Mouse (Mus musculus) midbrain, postnatal 0 days (tissue): ENCODE measurements at regions not wholly inside any gene's neighbourhood (a gene's known extent, or its start where the extent isn't known, plus 50 kb on each side); places are given as distances from the start of the nearest gene placed in this dataset.

Source experiments
- ATAC-seq: fragments of 200-750 bp; cut with Nextera tagmentation; 2 replicates; pipeline ENCODE4 v1.8.0; 2017; ENCODE audit warnings: moderate number of reproducible peaks, mild to moderate bottlenecking, moderate TSS enrichment, moderate library complexity; ENCODE audit not compliant: low FRiP score
- DNase-seq: peaks from one replicate; pipeline ENCODE4 v3.0.0-alpha.2; 2015; ENCODE audit warnings: low spot score
- H3K27ac ChIP-seq: fragments of 300-500 bp; sonication (generic); 2 replicates; pipeline ENCODE4 v1.5.1; 2014; ENCODE audit warnings: low read depth, mild to moderate bottlenecking, low read length, mixed read lengths
- H3K27me3 ChIP-seq: fragments of 300-500 bp; sonication (generic); 2 replicates; pipeline ENCODE4 v1.6.1; 2014; ENCODE audit warnings: low read length, control low read depth, mixed read lengths; ENCODE audit not compliant: insufficient read depth
- H3K36me3 ChIP-seq: fragments of 300-500 bp; sonication (generic); 2 replicates; pipeline ENCODE4 v1.6.1; 2014; ENCODE audit warnings: low read length, control low read depth, mixed read lengths; ENCODE audit not compliant: insufficient read depth
- H3K4me1 ChIP-seq: fragments of 300-500 bp; sonication (generic); 2 replicates; pipeline ENCODE4 v1.6.1; 2014; ENCODE audit warnings: mild to moderate bottlenecking, control low read depth, antibody characterized with exemption, low read length, mixed read lengths; ENCODE audit not compliant: insufficient read depth
- H3K4me2 ChIP-seq: fragments of 300-500 bp; sonication (generic); 2 replicates; pipeline ENCODE4 v1.6.1; 2014; ENCODE audit warnings: low read depth, mild to moderate bottlenecking, low read length, mixed read lengths; ENCODE audit not compliant: poor library complexity, severe bottlenecking
- H3K4me3 ChIP-seq: fragments of 300-500 bp; sonication (generic); 2 replicates; pipeline ENCODE4 v1.5.1; 2014; ENCODE audit warnings: low read depth, mild to moderate bottlenecking, low read length, moderate library complexity
- H3K9ac ChIP-seq: fragments of 300-500 bp; sonication (generic); replicated peaks from 2 replicates; pipeline ENCODE4 v1.6.1; 2014; ENCODE audit warnings: mild to moderate bottlenecking, low read length, moderate library complexity, mixed read lengths; ENCODE audit not compliant: poor library complexity, severe bottlenecking
- H3K9me3 ChIP-seq: fragments of 300-500 bp; sonication (generic); 2 replicates; pipeline ENCODE4 v1.6.1; 2016; ENCODE audit warnings: low read length, control low read depth
- CTCF ChIP-seq: IDR thresholded peaks from 2 replicates; pipeline ENCODE4 v1.5.1; 2016; ENCODE audit warnings: antibody characterized with exemption, mild to moderate bottlenecking
- WGBS: fragments of 180-500 bp; shearing (Covaris S2); extraction: QIAGEN DNeasy Blood & Tissue Kit; methylation state at CpG from one replicate; pipeline ENCODE4 v1.1.7; 2014; 5-methylcytosine and 5-hydroxymethylcytosine counted together

DNA sequence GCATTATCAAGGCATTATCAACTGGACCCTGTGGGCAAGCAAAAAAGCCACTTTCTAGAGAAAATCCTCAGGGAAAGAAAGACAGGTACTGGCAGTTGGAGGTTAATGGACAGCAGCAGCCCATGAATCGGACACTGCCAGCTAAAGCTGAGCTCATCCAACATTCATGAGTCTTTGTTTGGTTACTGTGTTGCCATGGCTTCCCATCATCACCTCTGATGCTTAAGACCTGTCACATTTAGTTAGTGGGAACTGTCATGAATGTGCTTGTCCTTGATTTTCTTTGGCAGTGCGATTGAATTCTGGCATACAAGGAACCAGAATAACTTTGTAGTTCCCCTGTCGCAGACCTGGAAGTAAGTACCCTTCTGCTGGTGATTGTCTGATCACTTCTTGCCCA lies 453.9 kb downstream of the H2al1n start:
- no peaks in the 10 kb centered on the region for H3K4me1 ChIP-seq
- no peak overlapping the region for H3K27ac ChIP-seq
- H3K9me3 ChIP-seq, result no peaks in the 10 kb centered on the region
- TF ChIP-seq CTCF, result no peak
- no peak overlapping the region for H3K9ac ChIP-seq
- no peak for ATAC-seq
- H3K4me2 ChIP-seq, result no peak overlapping the region
- DNase-seq, result peak; percentile 60
- no peak overlapping the region for H3K4me3 ChIP-seq
- WGBS, result 30% methylated on average over 3 of the region's 3 CpGs
- no peaks in the 10 kb centered on the region for H3K27me3 ChIP-seq
- H3K36me3 ChIP-seq, result no peaks in the 10 kb centered on the region

DNA sequence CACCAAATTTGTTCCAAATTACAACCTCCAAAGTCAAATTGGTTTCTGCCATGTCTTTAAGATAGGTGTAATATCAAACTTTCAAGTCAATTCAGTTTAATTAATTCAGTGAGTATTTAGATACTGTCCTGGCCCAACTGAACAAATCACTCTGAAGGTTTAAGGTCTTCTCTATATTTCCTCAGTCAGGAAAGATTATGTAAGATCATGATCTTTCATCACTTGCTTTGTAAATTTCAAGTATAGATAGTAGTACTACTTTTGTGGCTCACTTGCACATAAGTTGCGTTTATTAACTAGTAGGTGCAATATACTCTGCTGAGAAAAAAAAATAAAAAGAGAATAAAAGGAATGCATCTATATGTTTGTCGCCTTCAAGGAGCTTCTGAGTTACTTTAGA lies 485.4 kb downstream of the H2al1n start:
- Histone ChIP-seq H3K4me1 (no peaks in the 10 kb centered on the region), H3K9me3 (no peaks in the 10 kb centered on the region), H3K9ac (no peak overlapping the region), H3K36me3 (no peaks in the 10 kb centered on the region), H3K4me2 (no peak overlapping the region), H3K27me3 (no peaks in the 10 kb centered on the region), H3K27ac (no peak overlapping the region), H3K4me3 (no peak overlapping the region)
- ATAC-seq, result no peak
- no peak for TF ChIP-seq CTCF
- DNase-seq, result no peak
- 90% methylated on average over 2 of the region's 2 CpGs for WGBS

DNA sequence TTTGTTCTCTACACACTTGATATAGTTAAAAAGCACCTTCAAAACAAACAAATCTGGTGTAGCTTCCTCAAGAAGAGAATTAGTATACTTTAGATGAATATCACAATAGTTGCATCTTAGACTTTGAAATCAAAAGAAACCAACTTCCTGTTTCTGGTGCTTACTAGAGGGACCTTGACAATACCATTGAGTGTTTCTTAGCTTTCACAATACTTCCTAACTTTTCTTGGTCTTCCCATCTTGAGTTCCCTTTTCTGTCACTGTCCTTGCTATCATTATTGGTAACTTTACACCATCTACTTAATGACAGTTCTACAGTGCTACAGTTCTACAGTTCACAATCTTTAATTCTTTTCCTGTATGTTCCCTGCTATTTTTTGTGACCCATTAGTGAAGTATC lies 528.1 kb downstream of the H2al1n start:
- no peak for TF ChIP-seq CTCF
- H3K27ac ChIP-seq, result no peak overlapping the region
- no peaks in the 10 kb centered on the region for H3K27me3 ChIP-seq
- ATAC-seq (no peak), DNase-seq (no peak)
- H3K4me1 ChIP-seq, result no peaks in the 10 kb centered on the region
- H3K36me3 ChIP-seq, result no peaks in the 10 kb centered on the region
- H3K9ac ChIP-seq, result no peak overlapping the region
- H3K4me3 ChIP-seq, result no peak overlapping the region
- no peak overlapping the region for H3K4me2 ChIP-seq
- no peaks in the 10 kb centered on the region for H3K9me3 ChIP-seq
